Mouse (Mus musculus) forebrain, embryonic 14.5 days (tissue): ENCODE data around the gene Arhgap9. TPM values are rescaled to one million over a fixed set of nuclear protein-coding genes. Genes with fewer than 3 reads are reported as not detected.
A peak's percentile ranks its signal among the peaks of the same experiment; 100 is the strongest.

Experiments used
- ATAC-seq: fragments of 200-750 bp; cut with Nextera tagmentation; 2 replicates; pipeline ENCODE4 v1.8.0; 2017; ENCODE audit warnings: mild to moderate bottlenecking, moderate library complexity
- DNase-seq: peaks from one replicate; pipeline ENCODE4 v3.0.0-alpha.2; 2015; ENCODE audit warnings: low spot score
- H3K27ac ChIP-seq: fragments of 300-500 bp; sonication (generic); 2 replicates; pipeline ENCODE4 v1.5.1; 2014; ENCODE audit warnings: low read depth, mild to moderate bottlenecking, control low read depth, low read length, moderate library complexity
- H3K27me3 ChIP-seq: fragments of 300-500 bp; sonication (generic); replicated peaks from 2 replicates; pipeline ENCODE4 v1.6.1; 2014; ENCODE audit warnings: low read length, control low read depth, mixed read lengths; ENCODE audit not compliant: control insufficient read depth, insufficient read depth
- H3K36me3 ChIP-seq: fragments of 300-500 bp; sonication (generic); 2 replicates; pipeline ENCODE4 v1.6.1; 2014; ENCODE audit warnings: low read length, control low read depth; ENCODE audit not compliant: control insufficient read depth, insufficient read depth
- H3K4me1 ChIP-seq: fragments of 300-500 bp; sonication (generic); 2 replicates; pipeline ENCODE4 v1.6.1; 2014; ENCODE audit warnings: antibody characterized with exemption, low read length, control low read depth; ENCODE audit not compliant: control insufficient read depth, insufficient read depth
- H3K4me2 ChIP-seq: fragments of 300-500 bp; sonication (generic); 2 replicates; pipeline ENCODE4 v1.6.1; 2014; ENCODE audit warnings: mild to moderate bottlenecking, control low read depth, low read length
- H3K4me3 ChIP-seq: fragments of 300-500 bp; sonication (generic); 2 replicates; pipeline ENCODE4 v1.5.1; 2014; ENCODE audit warnings: low read depth, low read length, control low read depth
- H3K9ac ChIP-seq: fragments of 300-500 bp; sonication (generic); 2 replicates; pipeline ENCODE4 v1.6.1; 2014; ENCODE audit warnings: mild to moderate bottlenecking, low read length, control low read depth, moderate library complexity
- H3K9me3 ChIP-seq: fragments of 300-500 bp; sonication (generic); replicated peaks from 2 replicates; pipeline ENCODE4 v1.6.1; 2016; ENCODE audit warnings: low read length, control low read depth, mixed read lengths; ENCODE audit not compliant: control insufficient read depth
- WGBS: fragments of 180-500 bp; shearing (Covaris S2); extraction: QIAGEN DNeasy Blood & Tissue Kit; methylation state at CpG from one replicate; pipeline ENCODE4 v1.1.7; 2014; 5-methylcytosine and 5-hydroxymethylcytosine counted together
- polyA plus RNA-seq: library from polyadenylated mRNA; unstranded; fragments of >200 nt; fragmentation: Nextera tagmentation; extraction: Ambion mirVana; gene quantifications from 2 replicates; pipeline ENCODE4 v1.2.1, GENCODE M21; 2014

Arhgap9 gene
- 0.70 and 1.2 TPM in 2 replicates for polyA plus RNA-seq

DNA sequence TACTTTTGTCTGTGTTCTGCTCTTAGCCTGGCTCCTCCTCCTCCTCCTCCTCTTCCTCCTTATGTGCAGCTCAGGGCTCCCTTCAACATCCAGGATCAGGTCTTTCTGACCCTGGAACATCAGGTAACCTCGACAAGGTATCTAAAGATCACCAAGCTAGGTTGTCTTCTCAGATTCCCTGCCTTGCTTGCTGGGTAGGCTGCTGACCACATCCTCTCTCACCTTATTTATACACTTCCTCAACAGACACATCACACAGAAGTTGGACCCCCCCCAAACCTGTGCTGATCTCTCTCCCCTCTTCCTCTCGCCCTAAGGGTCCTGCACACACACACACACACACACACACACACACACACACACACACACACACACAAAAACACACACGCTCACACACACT is at the start of gene Arhgap9:
Gene Arhgap9, plus strand, starts transcription at position 344 of the 400 bp plus-strand sequence.
- H3K4me3 ChIP-seq: no peak within 1 kb of the TSS
- 80% methylated on average over 3 of the region's 3 CpGs for WGBS
- no peak within 1 kb of the TSS for H3K9ac ChIP-seq
- H3K4me2 ChIP-seq: no peak within 1 kb of the TSS
- no peaks in the 10 kb centered on the region for H3K9me3 ChIP-seq
- ATAC-seq (no peak), DNase-seq (no peak)
- no peak within 1 kb of the TSS for H3K27ac ChIP-seq
- peaks cover 24% of the 10 kb centered on the region for H3K27me3 ChIP-seq
- H3K4me1 ChIP-seq: peaks cover 5% of the 10 kb centered on the region; the same call in 1 of the 2 replicates
- H3K36me3 ChIP-seq: no peaks in the 10 kb centered on the region

DNA sequence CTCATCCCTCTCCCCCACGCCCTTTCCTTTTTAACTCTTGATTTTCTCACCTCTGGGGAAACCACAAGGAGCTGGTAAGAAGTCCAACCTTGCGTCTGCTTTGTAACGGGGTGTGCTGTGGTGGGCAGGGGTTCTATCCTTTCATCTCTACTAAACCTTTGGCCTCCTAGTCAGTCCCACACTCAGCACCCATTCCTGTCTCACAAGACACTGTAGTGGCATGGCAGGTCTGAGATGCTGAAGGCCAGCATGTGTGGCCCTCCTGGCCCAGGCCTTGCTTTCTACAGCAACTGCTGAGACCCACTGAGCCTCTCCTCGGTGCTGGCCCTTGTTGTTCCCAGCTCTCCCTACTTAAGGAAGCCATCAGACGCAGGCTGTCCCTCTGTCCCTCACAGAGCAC is 49.4 kb upstream of the Arhgap9 start:
- Histone ChIP-seq H3K36me3 (peaks cover 85% of the 10 kb centered on the region), H3K4me3 (no peak overlapping the region), H3K27ac (no peak overlapping the region), H3K4me2 (no peak overlapping the region), H3K27me3 (no peaks in the 10 kb centered on the region), H3K9ac (no peak overlapping the region), H3K9me3 (no peaks in the 10 kb centered on the region), H3K4me1 (peaks cover 2% of the 10 kb centered on the region; the same call in 1 of the 2 replicates)
- no peak for DNase-seq
- WGBS: 91% methylated on average over 5 of the region's 5 CpGs
- ATAC-seq: no peak

DNA sequence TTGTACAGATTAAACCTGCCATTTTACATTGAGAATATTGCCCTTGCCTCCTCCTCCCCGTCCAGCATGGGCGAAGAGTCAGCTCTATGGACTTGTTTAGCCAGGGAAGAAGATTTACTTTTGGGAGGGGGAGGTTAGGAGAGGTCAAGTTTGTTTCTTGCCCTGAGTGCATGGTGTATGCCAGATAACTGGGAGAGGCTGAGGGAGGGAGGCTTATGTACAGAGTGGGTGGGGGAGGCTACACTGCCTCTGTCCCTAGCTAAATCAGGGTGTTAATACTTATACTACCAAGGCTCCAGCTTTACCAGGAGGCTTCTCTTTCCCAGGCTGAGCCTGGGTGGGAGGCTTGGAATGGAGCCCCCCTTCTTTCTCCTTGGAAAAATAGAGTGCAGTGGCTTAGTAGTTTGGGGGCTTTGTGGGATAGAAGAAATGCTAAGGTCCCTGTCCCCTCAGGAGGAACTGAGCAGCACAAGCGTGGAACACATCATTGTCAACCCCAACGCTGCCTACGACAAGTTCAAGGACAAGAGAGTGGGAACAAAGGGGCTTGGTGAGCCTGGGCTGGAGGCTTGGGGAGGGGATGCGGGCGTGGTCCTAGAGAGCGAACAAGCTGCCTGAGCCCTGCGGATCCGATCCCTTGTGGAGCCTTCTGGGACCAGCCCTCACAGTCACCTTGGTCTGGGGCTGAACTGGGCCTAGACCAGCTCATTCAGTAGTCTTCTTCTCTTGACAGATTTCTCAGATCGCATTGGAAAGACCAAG is 47.3 kb upstream of the Arhgap9 start:
- peaks cover 92% of the 10 kb centered on the region for H3K36me3 ChIP-seq
- no peak overlapping the region for H3K27ac ChIP-seq
- H3K9ac ChIP-seq: no peak overlapping the region
- no peaks in the 10 kb centered on the region for H3K4me1 ChIP-seq
- H3K4me2 ChIP-seq: no peak overlapping the region
- ATAC-seq (no peak), DNase-seq (no peak)
- H3K4me3 ChIP-seq: no peak overlapping the region
- WGBS: 90% methylated on average over 11 of the region's 11 CpGs
- H3K9me3 ChIP-seq: no peaks in the 10 kb centered on the region
- H3K27me3 ChIP-seq: no peaks in the 10 kb centered on the region

DNA sequence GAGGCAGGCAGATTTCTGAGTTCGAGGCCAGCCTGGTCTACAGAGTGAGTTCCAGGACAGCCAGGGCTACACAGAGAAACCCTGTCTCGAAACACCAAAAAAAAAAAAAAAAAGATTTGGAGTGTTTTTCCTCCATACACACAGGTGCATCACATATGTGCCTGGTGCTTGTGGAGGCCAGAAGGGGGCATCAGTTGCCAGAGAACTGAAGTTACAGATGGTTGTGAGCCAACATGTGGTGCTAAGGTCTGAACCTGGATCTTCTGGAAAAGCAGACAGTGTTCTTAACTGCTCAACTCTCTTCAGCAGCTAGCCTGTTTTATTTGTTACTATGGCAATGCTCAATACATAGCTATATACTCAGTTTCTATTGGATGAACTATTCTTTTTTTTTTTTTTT is 42.0 kb upstream of the Arhgap9 start:
- 90% methylated on average over 2 of the region's 2 CpGs for WGBS
- peaks cover 98% of the 10 kb centered on the region for H3K36me3 ChIP-seq
- ATAC-seq: no peak

DNA sequence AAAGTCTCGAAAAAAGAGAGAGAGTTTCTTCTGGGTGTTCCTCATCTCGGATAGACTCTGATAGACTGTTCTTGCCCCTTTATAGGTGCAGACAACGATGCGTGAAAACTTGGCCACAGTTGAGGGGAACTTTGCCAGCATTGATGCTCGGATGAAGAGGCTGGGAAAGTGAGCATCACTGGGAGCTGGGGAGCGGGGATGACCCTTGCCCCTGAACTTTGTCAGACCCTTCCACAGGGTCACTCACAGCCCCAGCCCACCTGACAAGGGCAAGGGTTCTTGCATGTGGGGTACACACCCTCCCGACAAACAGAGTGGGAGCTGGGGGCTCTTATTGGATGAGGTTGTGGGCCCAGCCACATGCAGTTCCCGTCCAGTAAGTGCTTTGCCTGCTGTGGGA is 40.4 kb upstream of the Arhgap9 start:
- Histone ChIP-seq H3K27ac (no peak overlapping the region), H3K27me3 (no peaks in the 10 kb centered on the region), H3K9ac (no peak overlapping the region), H3K4me2 (no peak overlapping the region), H3K4me1 (no peaks in the 10 kb centered on the region), H3K36me3 (peaks cover 98% of the 10 kb centered on the region), H3K9me3 (no peaks in the 10 kb centered on the region), H3K4me3 (no peak overlapping the region)
- 85% methylated on average over 8 of the region's 8 CpGs for WGBS
- ATAC-seq (no peak), DNase-seq (no peak)

More for the DNA sequence above, 42.0 kb upstream of the Arhgap9 start:
- no peaks in the 10 kb centered on the region for H3K9me3 ChIP-seq
- no peak overlapping the region for H3K27ac ChIP-seq
- no peaks in the 10 kb centered on the region for H3K4me1 ChIP-seq
- H3K4me2 ChIP-seq: no peak overlapping the region
- H3K4me3 ChIP-seq: no peak overlapping the region
- H3K27me3 ChIP-seq: no peaks in the 10 kb centered on the region
- no peak overlapping the region for H3K9ac ChIP-seq
- DNase-seq: no peak

DNA sequence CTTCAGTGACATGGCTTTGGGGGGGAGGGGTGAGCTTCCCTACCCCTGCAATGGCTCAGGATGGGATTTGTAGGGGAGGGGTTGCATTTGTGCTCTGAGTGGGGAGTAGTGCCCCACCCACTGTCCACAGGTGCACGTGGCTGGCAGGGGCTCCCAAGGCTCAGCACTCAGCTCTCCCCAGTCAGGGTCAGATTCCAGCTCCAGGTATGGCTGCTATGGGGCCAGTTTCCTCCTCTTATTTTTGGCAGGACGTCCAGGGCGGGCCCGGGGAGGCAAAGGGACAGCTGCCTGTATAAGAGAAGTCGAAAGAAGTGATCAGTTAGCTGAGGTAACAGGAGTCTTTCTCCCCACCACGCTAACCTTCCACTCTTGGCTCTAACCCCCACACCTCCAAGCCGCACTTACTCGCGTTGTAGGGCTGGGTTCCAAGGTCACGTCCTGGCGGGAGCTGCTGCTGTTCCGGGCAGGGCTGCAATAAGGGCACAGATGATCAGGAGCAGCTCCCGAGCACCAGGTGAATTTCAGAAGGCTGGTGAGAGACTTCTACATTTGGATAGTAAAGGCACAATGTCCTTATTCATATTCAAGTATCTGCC is 39.0 kb upstream of the Arhgap9 start:
- Histone ChIP-seq H3K9me3 (no peaks in the 10 kb centered on the region), H3K4me2 (no peak overlapping the region), H3K9ac (no peak overlapping the region), H3K27ac (no peak overlapping the region), H3K36me3 (peaks cover 96% of the 10 kb centered on the region), H3K4me3 (no peak overlapping the region), H3K4me1 (peaks cover 13% of the 10 kb centered on the region), H3K27me3 (no peaks in the 10 kb centered on the region)
- WGBS: 88% methylated on average over 13 of the region's 13 CpGs
- ATAC-seq: no peak
- DNase-seq: no peak

DNA sequence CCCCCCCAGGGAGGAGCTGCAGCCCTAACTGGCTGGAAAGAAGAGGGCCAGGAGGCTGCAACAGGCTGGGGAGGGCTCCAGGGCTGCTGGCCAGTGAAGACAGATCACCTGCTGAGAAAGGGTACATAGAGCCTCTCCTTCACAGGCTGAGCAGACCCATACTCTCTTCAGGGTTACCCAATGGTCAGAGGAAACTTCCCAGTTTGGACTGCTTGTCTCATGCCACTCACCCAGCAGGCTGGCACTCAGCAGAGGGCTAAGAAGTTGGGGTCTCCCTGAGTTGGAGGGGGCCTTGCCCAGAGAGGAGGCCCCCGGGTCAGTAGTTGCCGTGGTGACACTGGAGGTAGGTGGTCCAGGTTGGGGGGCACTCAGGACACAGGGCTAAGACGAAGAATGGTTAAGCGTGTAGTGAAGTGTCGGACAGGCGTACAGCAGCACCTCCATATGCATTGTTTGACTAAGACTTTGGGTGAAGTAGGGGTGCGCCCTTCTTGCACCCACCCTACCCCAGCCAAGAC is 37.6 kb upstream of the Arhgap9 start:
- DNase-seq (no peak), ATAC-seq (no peak)
- Histone ChIP-seq H3K27me3 (no peaks in the 10 kb centered on the region), H3K9ac (no peak overlapping the region), H3K4me2 (no peak overlapping the region), H3K36me3 (peaks cover 82% of the 10 kb centered on the region), H3K9me3 (no peaks in the 10 kb centered on the region), H3K27ac (no peak overlapping the region), H3K4me1 (peaks cover 17% of the 10 kb centered on the region), H3K4me3 (no peak overlapping the region)
- WGBS: 90% methylated on average over 7 of the region's 7 CpGs

DNA sequence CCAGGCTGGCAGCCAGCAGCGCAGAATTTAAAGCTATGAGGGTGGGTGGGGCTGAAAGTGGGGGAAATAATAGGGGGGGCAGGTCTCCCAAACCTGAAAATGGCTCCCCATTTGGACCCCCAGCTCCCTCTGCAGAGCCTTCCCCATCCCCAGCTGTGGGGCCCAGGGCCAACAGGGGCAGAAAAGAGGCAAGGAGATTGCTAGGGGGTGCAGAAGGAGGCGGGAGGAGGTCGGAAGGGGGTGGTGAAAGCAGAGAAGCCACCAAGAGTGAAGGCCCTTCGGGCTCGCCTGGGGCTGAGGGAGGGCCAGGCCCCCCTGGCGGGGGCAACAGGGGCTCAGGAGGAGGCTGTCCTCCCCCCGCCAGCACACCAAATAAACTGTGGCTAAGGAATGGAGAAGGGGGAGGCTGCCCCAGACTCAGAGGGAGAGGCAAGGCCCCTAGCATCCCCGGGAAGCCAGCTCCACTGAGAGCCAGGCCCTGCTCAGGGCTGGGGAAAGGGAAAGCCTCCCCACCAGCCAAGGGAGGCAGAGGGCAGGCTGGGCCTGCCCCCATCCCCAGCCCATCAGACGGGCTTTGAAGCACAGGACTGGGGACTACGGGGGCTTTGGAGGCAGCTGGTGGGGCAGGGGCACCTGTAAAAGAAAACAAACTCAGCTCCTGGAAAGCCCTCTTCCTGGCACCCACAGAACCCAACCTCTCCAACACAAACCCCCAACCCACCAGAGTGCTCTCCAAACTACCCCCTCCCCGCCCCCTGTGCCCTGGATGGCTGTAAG is 36.9 kb upstream of the Arhgap9 start:
- no peaks in the 10 kb centered on the region for H3K9me3 ChIP-seq
- 0 out of 2 replicates have a peak overlapping the region, but pooled peaks have one; percentile 13 for H3K9ac ChIP-seq
- H3K27ac ChIP-seq: no peak overlapping the region
- H3K27me3 ChIP-seq: no peaks in the 10 kb centered on the region
- H3K4me3 ChIP-seq: no peak overlapping the region
- DNase-seq: no peak
- ATAC-seq: no peak
- H3K4me1 ChIP-seq: peaks cover 17% of the 10 kb centered on the region
- 79% methylated on average over 11 of the region's 11 CpGs for WGBS
- H3K4me2 ChIP-seq: no peak overlapping the region
- peaks cover 76% of the 10 kb centered on the region for H3K36me3 ChIP-seq
